Mouse (Mus musculus): ENCODE data around the gene Snx9. TPM values are rescaled to one million over a fixed set of nuclear protein-coding genes. Genes with fewer than 3 reads are reported as not detected.

The Snx9 gene
- polyA plus RNA-seq, 1 experiment = 24.7 TPM

DNA sequence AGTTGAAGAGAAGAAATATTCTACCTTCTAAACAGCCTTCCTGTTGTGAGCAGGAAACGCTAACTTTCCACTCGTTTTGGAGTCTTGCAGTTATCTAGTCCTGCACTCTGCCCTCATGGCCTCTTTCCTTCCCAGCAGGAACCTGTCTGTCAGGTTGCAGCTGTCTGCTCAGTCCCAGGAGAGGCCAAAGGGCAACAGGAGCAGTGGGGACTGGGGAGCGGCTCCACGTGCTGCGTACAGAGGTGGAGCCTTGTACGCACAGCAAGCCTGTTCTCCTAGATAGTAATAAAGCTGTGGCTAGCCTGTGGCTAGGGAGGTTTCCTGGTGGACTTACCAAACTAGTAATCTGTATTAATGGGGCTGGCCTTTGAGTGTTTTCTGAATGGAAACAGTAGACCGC lies 52.0 kb downstream of the Snx9 start:
- Histone ChIP-seq H3K79me2 (ENCODE audit: control insufficient read depth, insufficient read depth) (peaks cover 4% of the 10 kb centered on the region), H3ac (ENCODE audit: control insufficient read depth, insufficient read length) (no peak overlapping the region), H3K4me3 (no peak overlapping the region), H3K4me2 (ENCODE audit: low read depth) (no peak overlapping the region), H3K27me3 (ENCODE audit: control insufficient read depth, insufficient read depth, insufficient read length) (no peaks in the 10 kb centered on the region), H3K36me3 (ENCODE audit: control insufficient read depth, insufficient read depth) (peaks cover 24% of the 10 kb centered on the region)
- no peak for TF ChIP-seq POLR2A (IDR thresholded peaks at IDR 0.05; ENCODE audit: insufficient read length, low read depth)
- no peak for TF ChIP-seq SRF (IDR thresholded peaks at IDR 0.05; ENCODE audit: control insufficient read depth, insufficient read length, low read depth)
- peak in 1 of 3 experiments; percentile 9 for TF ChIP-seq MYOD1 (IDR thresholded peaks at IDR 0.05; ENCODE audit: control insufficient read depth in 1 of 3, insufficient read length in 2 of 3, low read depth in 2 of 3)

DNA sequence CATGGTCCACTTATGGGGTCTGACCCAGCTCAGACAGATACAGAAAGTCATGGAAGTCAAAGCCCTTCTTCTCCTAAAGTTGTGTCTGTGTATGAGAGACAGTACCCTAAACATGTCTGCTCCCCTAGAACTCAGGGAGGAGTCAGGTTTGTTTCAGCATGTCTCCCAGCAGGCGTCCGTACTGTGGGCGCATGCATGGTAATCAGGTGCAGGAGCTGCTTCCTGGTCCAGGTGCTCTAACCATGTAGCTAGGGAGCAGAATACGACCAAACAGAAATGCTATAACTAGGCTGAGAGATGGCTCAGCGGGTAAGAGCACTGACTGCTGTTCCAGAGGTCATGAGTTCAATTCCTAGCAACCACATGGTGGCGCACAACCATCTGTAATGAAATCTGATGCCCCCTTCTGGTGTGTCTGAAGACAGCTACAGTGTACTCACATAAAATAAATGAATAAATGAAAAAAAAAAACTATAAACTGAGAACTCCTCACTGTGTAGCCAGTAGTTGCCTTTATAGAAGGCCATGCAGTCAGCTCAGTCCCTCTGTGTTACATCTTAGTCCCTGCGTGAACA lies 52.5 kb downstream of the Snx9 start:
- peaks cover 4% of the 10 kb centered on the region for H3K79me2 ChIP-seq (ENCODE audit: control insufficient read depth, insufficient read depth)
- no peak for TF ChIP-seq MAX (IDR thresholded peaks at IDR 0.05; ENCODE audit: low read depth)
- no peak for TF ChIP-seq MYOD1 (IDR thresholded peaks at IDR 0.05; ENCODE audit: control insufficient read depth in 1 of 3, insufficient read length in 2 of 3, low read depth in 2 of 3)
- TF ChIP-seq CEBPB (IDR thresholded peaks at IDR 0.05; ENCODE audit: insufficient read depth, poor library complexity, severe bottlenecking) = no peak
- no peak for TF ChIP-seq USF1 (IDR thresholded peaks at IDR 0.05; ENCODE audit: low read depth)
- no peak for TF ChIP-seq MYOG (IDR thresholded peaks at IDR 0.05; ENCODE audit: control insufficient read depth in 1 of 3, insufficient read depth in 1 of 3, insufficient read length in 2 of 3, low read depth in 2 of 3)
- TF ChIP-seq SRF (IDR thresholded peaks at IDR 0.05; ENCODE audit: control insufficient read depth, insufficient read length, low read depth) = no peak
- no peak for TF ChIP-seq POLR2A (IDR thresholded peaks at IDR 0.05; ENCODE audit: insufficient read length, low read depth)
- TF ChIP-seq POLR2AphosphoS2 (IDR thresholded peaks at IDR 0.05; ENCODE audit: insufficient read length, low read depth) = no peak
- TF ChIP-seq TCF3 (IDR thresholded peaks at IDR 0.05; ENCODE audit: insufficient read length, low read depth) = no peak
- TF ChIP-seq REST (IDR thresholded peaks at IDR 0.05; ENCODE audit: insufficient read depth, insufficient read length) = no peak
- TF ChIP-seq E2F4 (IDR thresholded peaks at IDR 0.05; ENCODE audit: insufficient read depth) = no peak
- H3K4me2 ChIP-seq (ENCODE audit: low read depth) = no peak overlapping the region
- H3ac ChIP-seq (ENCODE audit: control insufficient read depth, insufficient read length) = no peak overlapping the region
- no peaks in the 10 kb centered on the region for H3K27me3 ChIP-seq (ENCODE audit: control insufficient read depth, insufficient read depth, insufficient read length)
- H3K4me3 ChIP-seq = no peak overlapping the region
- peaks cover 24% of the 10 kb centered on the region for H3K36me3 ChIP-seq (ENCODE audit: control insufficient read depth, insufficient read depth)

DNA sequence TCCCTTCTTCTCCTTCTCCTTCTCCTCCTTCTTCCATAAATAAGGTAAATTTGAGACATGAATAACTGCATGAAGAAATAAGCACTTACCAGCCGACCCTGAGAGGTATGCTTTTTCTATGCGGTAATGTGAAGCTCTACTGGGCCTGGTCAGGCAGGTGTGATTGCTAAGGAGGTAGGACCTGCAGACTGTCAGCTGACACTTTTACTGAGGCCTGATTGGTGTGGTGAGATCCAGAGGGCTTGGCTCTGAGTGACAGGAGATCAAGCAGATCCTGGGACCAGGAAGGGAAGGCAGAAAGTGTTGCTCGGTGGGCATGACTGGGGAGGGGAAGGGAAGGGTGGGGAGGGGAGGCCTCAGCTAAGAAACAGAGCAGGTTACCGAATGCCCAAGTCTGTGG lies 54.9 kb downstream of the Snx9 start:
- H3K4me2 ChIP-seq (ENCODE audit: low read depth) = no peak overlapping the region
- no peaks in the 10 kb centered on the region for H3K79me2 ChIP-seq (ENCODE audit: control insufficient read depth, insufficient read depth)
- no peaks in the 10 kb centered on the region for H3K27me3 ChIP-seq (ENCODE audit: control insufficient read depth, insufficient read depth, insufficient read length)
- no peak overlapping the region for H3ac ChIP-seq (ENCODE audit: control insufficient read depth, insufficient read length)
- TF ChIP-seq TCF12 (IDR thresholded peaks at IDR 0.05; ENCODE audit: insufficient read depth, poor library complexity, severe bottlenecking) (no peak), USF1 (IDR thresholded peaks at IDR 0.05; ENCODE audit: low read depth) (no peak), REST (IDR thresholded peaks at IDR 0.05; ENCODE audit: insufficient read depth, insufficient read length) (no peak), MYOD1 (IDR thresholded peaks at IDR 0.05; ENCODE audit: control insufficient read depth in 1 of 3, insufficient read length in 2 of 3, low read depth in 2 of 3) (no peak), POLR2A (IDR thresholded peaks at IDR 0.05; ENCODE audit: insufficient read length, low read depth) (no peak)
- no peak overlapping the region for H3K4me3 ChIP-seq
- peaks cover 22% of the 10 kb centered on the region for H3K36me3 ChIP-seq (ENCODE audit: control insufficient read depth, insufficient read depth)

DNA sequence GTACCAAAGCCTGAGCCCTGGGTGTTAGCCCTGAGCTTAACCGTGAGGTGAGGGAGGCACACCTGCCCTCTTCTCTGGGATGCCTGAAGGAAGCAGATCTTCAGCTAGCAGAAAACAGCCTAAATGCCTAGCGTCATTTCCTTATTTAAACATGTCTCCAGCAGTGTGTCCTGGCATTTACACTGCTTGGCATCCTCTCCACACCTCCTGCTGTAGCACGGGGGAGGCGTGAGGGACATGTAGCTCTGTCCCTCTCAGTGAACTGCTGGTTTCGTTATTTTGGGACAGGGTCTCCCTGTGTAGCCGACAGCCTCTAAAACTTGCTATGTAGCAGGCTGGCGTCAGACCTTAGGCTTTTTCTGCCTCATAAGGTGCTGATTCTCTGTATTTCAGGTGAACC lies 55.5 kb downstream of the Snx9 start:
- Histone ChIP-seq H3K79me2 (ENCODE audit: control insufficient read depth, insufficient read depth) (no peaks in the 10 kb centered on the region), H3K4me3 (no peak overlapping the region), H3ac (ENCODE audit: control insufficient read depth, insufficient read length) (no peak overlapping the region), H3K36me3 (ENCODE audit: control insufficient read depth, insufficient read depth) (peaks cover 16% of the 10 kb centered on the region), H3K27me3 (ENCODE audit: control insufficient read depth, insufficient read depth, insufficient read length) (no peaks in the 10 kb centered on the region), H3K4me2 (ENCODE audit: low read depth) (no peak overlapping the region)
- TF ChIP-seq USF1 (IDR thresholded peaks at IDR 0.05; ENCODE audit: low read depth) (no peak), POLR2AphosphoS2 (IDR thresholded peaks at IDR 0.05; ENCODE audit: insufficient read length, low read depth) (no peak), POLR2A (IDR thresholded peaks at IDR 0.05; ENCODE audit: insufficient read length, low read depth) (no peak)

GRCm38 (mm10) chr17:5897326-5898200 lies 56.4 kb downstream of the Snx9 start:
- Histone ChIP-seq H3K4me2 (ENCODE audit: low read depth) (no peak overlapping the region), H3K36me3 (ENCODE audit: control insufficient read depth, insufficient read depth) (peaks cover 16% of the 10 kb centered on the region)
- TF ChIP-seq TCF3 (IDR thresholded peaks at IDR 0.05; ENCODE audit: insufficient read length, low read depth) (no peak), SRF (IDR thresholded peaks at IDR 0.05; ENCODE audit: control insufficient read depth, insufficient read length, low read depth) (no peak), MYOD1 (IDR thresholded peaks at IDR 0.05; ENCODE audit: control insufficient read depth in 1 of 3, insufficient read length in 2 of 3, low read depth in 2 of 3) (no peak), E2F4 (IDR thresholded peaks at IDR 0.05; ENCODE audit: insufficient read depth) (no peak), MYOG (IDR thresholded peaks at IDR 0.05; ENCODE audit: control insufficient read depth in 1 of 3, insufficient read depth in 1 of 3, insufficient read length in 2 of 3, low read depth in 2 of 3) (no peak), MAX (IDR thresholded peaks at IDR 0.05; ENCODE audit: low read depth) (no peak), TCF12 (IDR thresholded peaks at IDR 0.05; ENCODE audit: insufficient read depth, poor library complexity, severe bottlenecking) (no peak), POLR2AphosphoS2 (IDR thresholded peaks at IDR 0.05; ENCODE audit: insufficient read length, low read depth) (no peak), REST (IDR thresholded peaks at IDR 0.05; ENCODE audit: insufficient read depth, insufficient read length) (no peak), POLR2A (IDR thresholded peaks at IDR 0.05; ENCODE audit: insufficient read length, low read depth) (no peak), USF1 (IDR thresholded peaks at IDR 0.05; ENCODE audit: low read depth) (no peak), CEBPB (IDR thresholded peaks at IDR 0.05; ENCODE audit: insufficient read depth, poor library complexity, severe bottlenecking) (no peak)

More at GRCm38 (mm10) chr17:5897326-5898200, 56.4 kb downstream of the Snx9 start:
- Histone ChIP-seq H3ac (ENCODE audit: control insufficient read depth, insufficient read length) (no peak overlapping the region), H3K4me3 (no peak overlapping the region), H3K27me3 (ENCODE audit: control insufficient read depth, insufficient read depth, insufficient read length) (no peaks in the 10 kb centered on the region), H3K79me2 (ENCODE audit: control insufficient read depth, insufficient read depth) (no peaks in the 10 kb centered on the region)

All from myocyte (in vitro differentiated cells).